Mouse (Mus musculus) right cerebral cortex, postnatal 10 days (tissue): ENCODE results near the gene Tmsb15l.
"Not testable (repeated sequence)": the region's sequence is repeated elsewhere in the genome, so short reads cannot be mapped to it uniquely, and the experiment has no call there.

Experiments
- DNase-seq, 2 experiments: peaks; one replicate each; pipeline ENCODE4 v3.0.0; 2021; ENCODE audit warnings: low spot score in 2 of 2

Gene Tmsb15l

GRCm38 (mm10) chrX:136976424-136977084 is at the start of gene Tmsb15l, which contains the start of gene Tmsb15b1:
Gene Tmsb15l (minus strand): TSS chrX:136976869.
Gene Tmsb15b1 (minus strand): TSS chrX:136976874.
- peak; percentile 66 to 94 for DNase-seq

GRCm38 (mm10) chrX:137019310-137019709 is 42.6 kb upstream of the Tmsb15l start:
- peak; percentile 41 to 66 for DNase-seq

- DNase-seq: no peak
These were observed 41.0 kb upstream of the Tmsb15l start for GRCm38 (mm10) chrX:137017668-137018067.

GRCm38 (mm10) chrX:137015099-137015709 is 38.5 kb upstream of the Tmsb15l start:
- DNase-seq: peak; percentile 71 to 76

- no peak for DNase-seq
These were observed 19.6 kb upstream of the Tmsb15l start for GRCm38 (mm10) chrX:136996256-136996655.

GRCm38 (mm10) chrX:136993641-136994040 is 17.0 kb upstream of the Tmsb15l start:
- DNase-seq: peak; percentile 44 to 62

GRCm38 (mm10) chrX:136992978-136993547 is 16.4 kb upstream of the Tmsb15l start, which contains the start of gene Zcchc18:
Gene Zcchc18 (plus strand): TSS chrX:136993155.
- peak; percentile 91 to 94 for DNase-seq

- no peak for DNase-seq
These were observed 15.7 kb upstream of the Tmsb15l start for GRCm38 (mm10) chrX:136992191-136992965.

GRCm38 (mm10) chrX:136991274-136991673 is 14.6 kb upstream of the Tmsb15l start:
- DNase-seq: no peak

GRCm38 (mm10) chrX:136986039-136986438 is 9.4 kb upstream of the Tmsb15l start:
- no peak for DNase-seq

- no peak for DNase-seq
These were observed 1.9 kb upstream of the Tmsb15l start for GRCm38 (mm10) chrX:136978616-136979015.

GRCm38 (mm10) chrX:136975397-136975796 is 1.3 kb downstream of the Tmsb15l start, which contains the start of gene Tmsb15b2:
Gene Tmsb15b2 (minus strand): TSS chrX:136975497.
- not testable (repeated sequence) for DNase-seq

- DNase-seq: peak; percentile 31 to 41
These were observed 17.0 kb downstream of the Tmsb15l start for GRCm38 (mm10) chrX:136959688-136960087.

- not testable (repeated sequence) for DNase-seq
These were observed 18.4 kb downstream of the Tmsb15l start for GRCm38 (mm10) chrX:136958300-136958699.

- peak; percentile 94 for DNase-seq
These were observed 18.9 kb downstream of the Tmsb15l start for GRCm38 (mm10) chrX:136957583-136958279.

- no peak for DNase-seq
These were observed 38.7 kb downstream of the Tmsb15l start for GRCm38 (mm10) chrX:136937985-136938384.

GRCm38 (mm10) chrX:136927031-136927430 is 49.6 kb downstream of the Tmsb15l start, which contains the start of gene H2bfm:
Gene H2bfm (plus strand): TSS chrX:136927325.
- DNase-seq: no peak

- no peak for DNase-seq
These were observed 50.8 kb downstream of the Tmsb15l start for GRCm38 (mm10) chrX:136925863-136926262.
